Mouse (Mus musculus) brain, adult 2 months (tissue): ENCODE data around the gene Alkbh1.

Experiments used
- DNase-seq: peaks from one replicate; pipeline ENCODE4 v3.0.0; 2011; ENCODE audit warnings: low read depth, low spot score

Alkbh1 gene

GRCm38 (mm10) chr12:87418921-87419320 lies 24.9 kb downstream of the Alkbh1 start:
- DNase-seq = peak; percentile 72

GRCm38 (mm10) chr12:87416690-87417089 lies 27.1 kb downstream of the Alkbh1 start:
- DNase-seq = peak; percentile 80

DNA sequence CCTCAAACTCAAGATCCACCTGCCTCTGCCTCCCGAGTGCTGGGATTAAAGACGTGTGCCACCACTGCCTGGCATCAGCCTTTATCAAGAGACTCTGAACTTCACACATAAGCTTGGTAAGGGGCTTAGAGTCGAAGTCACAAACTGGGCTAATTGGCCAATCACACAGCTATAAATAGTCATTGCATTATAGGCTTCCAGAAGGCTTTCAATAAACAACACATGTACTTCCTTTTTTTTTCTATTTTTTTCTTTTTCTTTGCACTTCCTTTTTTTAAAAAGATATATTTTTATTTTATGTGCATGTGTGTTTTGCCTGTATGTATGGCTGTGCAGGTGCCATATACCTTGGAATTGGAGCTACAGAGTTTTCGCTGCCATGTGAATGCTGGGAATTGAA lies 28.5 kb downstream of the Alkbh1 start:
- DNase-seq = no peak

DNA sequence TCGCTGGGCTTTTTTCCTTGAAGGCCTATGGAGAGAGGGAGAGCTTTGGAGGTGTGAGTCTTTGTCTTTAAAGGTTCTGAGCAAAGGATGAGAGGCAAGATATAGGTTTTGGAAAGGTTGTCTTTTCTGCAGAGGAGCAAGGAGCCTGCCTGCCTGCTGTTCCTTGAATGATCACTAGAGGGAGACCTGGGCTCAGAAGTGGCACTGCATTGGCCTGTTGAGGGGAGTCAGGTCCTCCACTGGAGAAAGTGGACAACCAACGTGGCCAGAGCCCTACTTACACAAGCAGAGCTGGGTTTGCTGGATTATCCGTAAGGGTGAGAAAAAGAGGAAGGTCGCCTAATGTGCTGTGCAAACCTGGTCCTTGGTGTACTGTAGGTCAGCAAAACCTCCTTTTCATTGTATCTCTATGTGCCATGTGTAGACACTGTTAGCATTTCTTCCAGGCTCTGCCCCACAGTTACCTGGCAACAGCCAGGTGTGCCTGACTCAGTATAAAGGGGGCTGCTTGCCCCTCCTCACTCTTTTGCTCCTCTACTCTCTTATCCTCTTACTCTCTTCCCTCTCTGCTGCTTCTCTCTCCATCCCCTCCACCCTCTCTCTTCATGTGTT lies 30.5 kb downstream of the Alkbh1 start:
- peak; percentile 77 for DNase-seq

- DNase-seq = no peak
Measured at GRCm38 (mm10) chr12:87410999-87411398, 32.8 kb downstream of the Alkbh1 start.

DNA sequence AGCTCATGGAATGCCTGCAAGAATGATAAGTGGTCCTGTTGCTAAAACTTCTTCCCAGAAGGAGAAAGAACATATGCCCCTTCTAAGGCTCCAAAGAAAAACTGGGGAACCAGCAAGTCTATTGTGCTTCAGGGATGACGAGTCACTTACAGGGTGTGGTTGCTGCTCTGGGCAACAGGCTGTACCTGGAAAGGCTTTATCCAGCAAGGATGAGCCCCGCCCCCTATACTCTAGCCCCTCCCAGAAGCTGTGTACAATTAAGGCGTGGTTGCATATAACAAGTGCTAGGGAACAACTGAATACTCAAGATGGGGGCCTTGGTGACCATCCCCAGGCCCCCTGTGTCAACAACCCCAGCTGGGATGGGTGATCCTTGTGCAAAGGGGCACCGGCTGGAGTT lies 34.7 kb downstream of the Alkbh1 start:
- no peak for DNase-seq

DNA sequence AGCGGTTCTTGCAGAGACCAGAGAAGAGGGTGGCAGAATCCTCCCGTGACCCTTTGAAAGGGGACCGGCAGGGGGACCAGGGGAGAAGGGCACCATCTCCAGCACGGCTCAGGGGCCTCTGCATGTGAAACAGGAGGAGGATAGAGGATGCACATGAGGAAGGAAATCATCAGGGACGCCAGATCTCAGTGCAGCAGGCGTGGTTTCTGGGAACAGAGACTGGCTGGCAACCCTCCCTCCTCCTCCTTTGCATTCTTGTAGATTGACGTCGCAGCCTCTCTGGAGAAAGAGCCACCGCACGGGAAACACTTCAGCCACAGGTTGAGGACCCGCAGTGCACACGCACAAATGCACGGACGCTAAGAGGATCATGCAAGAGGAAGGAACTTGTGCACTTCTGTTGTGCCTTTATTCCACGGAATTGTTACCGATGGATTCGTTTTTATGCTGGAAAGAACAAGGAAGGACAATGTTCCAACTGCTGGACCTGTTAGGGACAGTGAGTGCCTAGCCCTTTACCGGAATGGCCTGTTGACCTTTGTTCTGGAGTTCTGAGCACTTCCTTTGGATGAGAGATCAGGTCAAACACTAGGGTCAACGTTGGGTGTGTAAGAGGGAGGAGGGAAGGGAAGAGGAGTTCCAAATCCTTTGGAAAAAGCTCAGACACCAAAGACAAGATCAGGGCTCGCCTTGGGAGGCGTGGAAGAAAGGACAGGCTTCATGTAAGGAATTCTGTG lies 35.8 kb downstream of the Alkbh1 start:
- peak; percentile 30 for DNase-seq

DNA sequence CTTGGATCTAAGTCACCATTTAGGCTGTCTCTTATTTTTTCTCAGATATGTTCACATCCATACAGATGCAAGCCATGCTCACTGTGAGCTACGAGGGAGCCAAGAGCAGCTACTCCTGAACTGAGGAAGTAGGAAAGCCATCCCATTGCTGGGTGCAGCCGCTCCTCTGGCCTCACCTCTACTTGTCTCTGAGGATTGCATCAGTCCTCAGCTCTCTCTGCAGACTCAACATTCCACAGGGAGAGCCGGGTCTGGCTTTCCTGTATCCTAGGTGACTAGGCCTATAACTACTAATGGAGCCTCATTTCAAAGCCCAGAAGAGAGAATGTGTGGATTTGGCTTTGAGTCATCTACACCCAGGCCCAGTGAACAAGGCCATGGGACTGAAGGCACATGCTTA lies 38.1 kb downstream of the Alkbh1 start:
- DNase-seq = no peak

GRCm38 (mm10) chr12:87405165-87405564 lies 38.7 kb downstream of the Alkbh1 start:
- DNase-seq = no peak

DNA sequence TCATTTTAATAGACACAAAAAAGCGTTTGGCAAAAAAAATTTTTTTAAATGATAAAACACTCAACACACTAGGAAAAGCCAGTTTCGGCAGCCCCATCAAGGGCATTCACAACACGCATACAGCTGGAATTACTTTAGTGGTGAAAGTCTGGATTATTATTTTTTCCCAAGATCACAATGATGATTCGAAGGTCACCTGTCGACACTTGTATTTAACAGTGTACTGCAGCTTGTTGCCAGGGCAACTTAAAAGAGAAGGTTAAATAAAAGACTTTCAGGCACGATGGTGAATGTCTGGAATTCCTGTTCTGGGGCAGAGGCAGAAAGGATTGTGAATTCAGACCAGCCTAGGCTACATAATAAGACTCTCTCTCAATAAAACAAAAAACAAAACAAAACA lies 41.9 kb downstream of the Alkbh1 start:
- no peak for DNase-seq

GRCm38 (mm10) chr12:87399119-87399819 lies 44.5 kb downstream of the Alkbh1 start:
- no peak for DNase-seq

DNA sequence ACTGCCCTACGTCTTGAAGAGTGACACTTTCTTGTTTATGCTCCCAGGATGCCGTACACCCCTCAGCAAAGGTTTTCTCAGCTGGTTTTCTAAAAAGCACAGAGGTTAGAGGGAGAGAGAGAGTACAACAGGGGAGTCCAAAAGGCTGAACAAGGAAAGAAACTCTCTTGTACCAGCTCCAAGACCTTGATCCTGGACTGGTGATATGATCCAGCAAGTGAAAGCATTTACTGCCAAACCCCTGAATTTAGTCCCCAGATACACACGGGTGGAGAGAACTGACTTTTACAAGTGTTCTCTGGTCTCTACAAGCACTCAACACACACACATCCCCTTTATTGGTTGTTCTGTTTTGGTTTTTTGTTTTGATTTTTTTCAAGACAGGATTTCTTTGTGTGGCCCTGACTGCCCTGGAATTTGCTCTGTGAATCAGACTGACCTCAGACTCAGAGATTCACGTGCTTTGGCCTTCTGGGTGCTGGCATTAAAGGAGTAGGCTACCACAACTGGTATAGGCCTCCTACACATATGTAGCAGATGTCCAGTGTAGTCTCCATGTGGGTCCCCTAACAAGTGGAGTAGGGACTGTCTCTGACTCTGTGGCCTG lies 45.9 kb downstream of the Alkbh1 start:
- DNase-seq = no peak

GRCm38 (mm10) chr12:87397126-87397525 lies 46.7 kb downstream of the Alkbh1 start:
- no peak for DNase-seq

- DNase-seq = no peak
Measured at GRCm38 (mm10) chr12:87394316-87394715, 49.5 kb downstream of the Alkbh1 start.

GRCm38 (mm10) chr12:87393447-87394145 lies 50.2 kb downstream of the Alkbh1 start:
- no peak for DNase-seq

GRCm38 (mm10) chr12:87391355-87391754 lies 52.5 kb downstream of the Alkbh1 start:
- no peak for DNase-seq

GRCm38 (mm10) chr12:87389231-87389630 lies 54.6 kb downstream of the Alkbh1 start:
- no peak for DNase-seq

- DNase-seq = peak; percentile 100
Measured at GRCm38 (mm10) chr12:87388122-87388774, 55.6 kb downstream of the Alkbh1 start, which contains the start of gene Sptlc2. Gene Sptlc2, minus strand, starts transcription at chr12:87388355.

DNA sequence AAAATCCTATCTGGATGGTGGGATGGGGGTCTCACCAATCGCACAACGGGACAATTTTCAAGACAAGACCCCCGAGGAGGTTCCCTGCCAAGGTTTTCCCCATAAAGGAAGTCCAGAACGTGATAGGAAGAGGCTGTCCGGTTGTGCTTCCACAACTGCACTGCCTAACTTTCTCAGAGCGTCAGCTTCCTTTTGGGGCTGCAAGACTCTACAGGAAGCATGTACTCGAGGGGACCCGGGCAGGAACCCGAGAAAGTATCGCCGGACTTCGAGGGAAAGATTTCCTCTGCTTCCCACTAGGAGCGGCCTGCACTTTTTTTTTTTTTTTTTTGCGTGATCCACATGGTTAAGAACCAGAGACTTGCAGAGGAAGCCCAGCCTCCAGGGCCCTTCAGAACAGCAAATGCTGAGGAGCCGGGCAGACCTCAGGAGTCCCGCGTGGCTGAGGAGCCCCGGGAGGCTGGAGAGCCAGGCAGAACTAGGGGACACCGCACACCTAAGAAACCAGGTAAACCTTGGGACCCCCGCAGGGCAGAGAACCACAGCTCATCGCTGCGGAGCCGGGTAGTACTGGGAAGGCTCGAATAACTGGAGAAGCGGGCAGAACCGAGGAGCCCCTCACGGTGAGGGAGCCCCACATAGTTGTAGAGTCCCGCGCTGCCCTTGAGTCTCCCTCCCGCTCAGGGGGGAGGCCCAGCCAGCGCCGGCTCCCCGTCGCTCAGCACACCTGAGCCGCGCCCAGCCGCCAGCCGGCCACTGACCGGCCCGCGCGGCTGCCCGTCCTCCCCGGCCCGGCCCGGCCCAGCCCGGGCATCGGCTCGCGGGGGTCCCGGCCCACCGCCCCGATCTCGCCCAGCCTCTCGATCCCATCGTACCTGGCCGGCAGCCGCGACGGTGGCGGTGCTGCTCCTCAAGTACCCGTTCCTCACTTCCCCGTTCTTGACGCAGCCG lies 56.4 kb downstream of the Alkbh1 start:
- DNase-seq = peak; percentile 45

DNA sequence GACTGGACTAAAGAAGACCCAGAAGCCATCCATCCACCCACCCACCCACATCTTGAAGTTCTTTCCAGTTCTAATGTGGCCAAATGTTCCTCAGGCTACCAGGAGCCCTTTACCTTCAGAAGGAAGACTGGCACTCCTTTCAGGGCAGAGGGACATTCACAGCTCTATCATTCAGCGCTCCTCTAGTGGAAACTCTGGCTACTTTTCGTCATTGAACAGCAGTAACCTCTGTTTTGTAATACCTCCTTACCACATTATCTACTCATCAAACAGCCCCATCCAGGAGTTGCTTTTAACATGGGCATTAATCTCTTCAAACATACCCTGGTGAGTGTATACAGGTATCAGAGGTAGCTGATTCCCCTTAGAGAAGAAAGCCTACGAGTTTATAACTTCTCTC lies 58.8 kb downstream of the Alkbh1 start:
- no peak for DNase-seq
